Mouse (Mus musculus) neural tube, embryonic 13.5 days (tissue): ENCODE data around the gene Fibcd1. TPM values are rescaled to one million over a fixed set of nuclear protein-coding genes. Genes with fewer than 3 reads are reported as not detected.

Experiments
- ATAC-seq: fragments of 200-750 bp; cut with Nextera tagmentation; 2 replicates; pipeline ENCODE4 v1.8.0; 2017; ENCODE audit warnings: low read depth, mild to moderate bottlenecking, moderate TSS enrichment, moderate library complexity
- H3K27ac ChIP-seq: fragments of 300-500 bp; sonication (generic); replicated peaks from 2 replicates; pipeline ENCODE4 v1.5.1; 2015; ENCODE audit warnings: moderate library complexity, mild to moderate bottlenecking, inconsistent platforms
- H3K27me3 ChIP-seq: fragments of 300-500 bp; sonication (generic); 2 replicates; pipeline ENCODE4 v1.6.1; 2015; ENCODE audit warnings: mild to moderate bottlenecking, inconsistent platforms
- H3K36me3 ChIP-seq: fragments of 300-500 bp; sonication (generic); 2 replicates; pipeline ENCODE4 v1.6.1; 2015; ENCODE audit warnings: mild to moderate bottlenecking, inconsistent platforms
- H3K4me1 ChIP-seq: fragments of 300-500 bp; sonication (generic); replicated peaks from 2 replicates; pipeline ENCODE4 v1.6.1; 2015; ENCODE audit warnings: inconsistent platforms
- H3K4me2 ChIP-seq: fragments of 300-500 bp; sonication (generic); 2 replicates; pipeline ENCODE4 v1.6.1; 2015; ENCODE audit warnings: inconsistent platforms, mild to moderate bottlenecking, moderate library complexity
- H3K4me3 ChIP-seq: fragments of 300-500 bp; sonication (generic); 2 replicates; pipeline ENCODE4 v1.5.1; 2015; ENCODE audit warnings: mild to moderate bottlenecking, inconsistent platforms
- H3K9ac ChIP-seq: fragments of 300-500 bp; sonication (generic); 2 replicates; pipeline ENCODE4 v1.6.1; 2015; ENCODE audit warnings: moderate library complexity, mild to moderate bottlenecking, inconsistent platforms
- H3K9me3 ChIP-seq: fragments of 300-500 bp; sonication (generic); 2 replicates; pipeline ENCODE4 v1.6.1; 2016; ENCODE audit warnings: inconsistent platforms
- WGBS: fragments of 180-500 bp; shearing (Covaris S2); methylation state at CpG from one replicate; pipeline ENCODE4 v1.1.7; 2015; 5-methylcytosine and 5-hydroxymethylcytosine counted together
- polyA plus RNA-seq: library from polyadenylated mRNA; unstranded; fragments of >200 nt; fragmentation: Nextera tagmentation; extraction: Ambion mirVana; gene quantifications from 2 replicates; pipeline ENCODE4 v1.2.1, GENCODE M21; 2015

Gene Fibcd1
- polyA plus RNA-seq, 1 experiment from 2014 or later = 3.1 TPM

DNA sequence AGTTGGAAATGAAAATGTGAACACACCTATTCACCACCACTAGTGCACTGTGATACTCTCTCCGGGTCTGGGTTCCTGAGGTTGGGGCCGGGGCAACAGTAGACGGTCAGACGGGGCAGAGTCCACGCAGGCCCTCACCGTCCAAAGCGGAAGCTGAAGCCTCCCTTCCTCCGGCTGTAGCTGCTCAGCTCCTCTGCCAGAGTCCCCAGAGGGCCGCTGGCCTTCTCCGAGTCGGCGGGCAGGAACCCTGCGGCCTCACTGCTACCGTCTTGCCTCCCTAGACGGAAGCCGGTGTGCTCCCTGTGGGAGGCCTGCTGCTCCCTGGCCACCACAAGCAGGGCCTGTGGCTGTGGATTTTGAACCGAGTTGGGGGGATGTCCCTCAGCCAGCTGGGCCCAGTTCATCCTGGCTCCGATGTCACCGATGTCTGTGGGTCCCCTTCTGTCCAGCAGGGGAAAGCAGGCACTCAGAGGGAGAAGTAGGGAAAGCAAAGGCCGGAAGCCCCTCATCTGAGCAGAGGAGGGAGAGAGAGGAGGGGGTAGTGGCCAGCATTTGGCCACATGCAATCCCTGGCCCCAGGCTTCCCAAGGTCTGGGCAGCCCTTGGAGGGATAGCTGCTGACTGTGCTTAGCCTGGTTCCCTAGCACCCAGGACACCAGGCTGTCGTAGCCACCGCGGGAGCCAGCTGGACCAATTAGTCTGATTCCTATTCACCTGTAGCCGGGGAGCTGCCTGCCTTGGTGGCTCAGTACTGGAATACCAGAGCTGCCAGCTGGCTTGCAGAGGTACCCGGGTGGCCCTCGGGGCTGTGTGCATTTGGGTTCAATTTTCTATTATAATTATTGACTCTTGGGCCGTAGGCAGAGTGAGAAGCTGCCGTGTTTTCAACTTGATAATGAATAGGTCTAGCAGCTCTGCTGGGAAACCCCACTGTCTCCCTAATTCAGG, 37.1 kb downstream of the Fibcd1 start:
- Histone ChIP-seq H3K9ac (peak overlapping the region; percentile 22), H3K36me3 (peaks cover 9% of the 10 kb centered on the region; the same call in 1 of the 2 replicates), H3K4me1 (peaks cover 53% of the 10 kb centered on the region), H3K27ac (no peak overlapping the region), H3K4me3 (no peak overlapping the region), H3K27me3 (peaks cover 14% of the 10 kb centered on the region; the same call in 1 of the 2 replicates), H3K4me2 (no peak overlapping the region), H3K9me3 (no peaks in the 10 kb centered on the region)
- WGBS = 34% methylated on average over 28 of the region's 28 CpGs
- ATAC-seq = no peak

DNA sequence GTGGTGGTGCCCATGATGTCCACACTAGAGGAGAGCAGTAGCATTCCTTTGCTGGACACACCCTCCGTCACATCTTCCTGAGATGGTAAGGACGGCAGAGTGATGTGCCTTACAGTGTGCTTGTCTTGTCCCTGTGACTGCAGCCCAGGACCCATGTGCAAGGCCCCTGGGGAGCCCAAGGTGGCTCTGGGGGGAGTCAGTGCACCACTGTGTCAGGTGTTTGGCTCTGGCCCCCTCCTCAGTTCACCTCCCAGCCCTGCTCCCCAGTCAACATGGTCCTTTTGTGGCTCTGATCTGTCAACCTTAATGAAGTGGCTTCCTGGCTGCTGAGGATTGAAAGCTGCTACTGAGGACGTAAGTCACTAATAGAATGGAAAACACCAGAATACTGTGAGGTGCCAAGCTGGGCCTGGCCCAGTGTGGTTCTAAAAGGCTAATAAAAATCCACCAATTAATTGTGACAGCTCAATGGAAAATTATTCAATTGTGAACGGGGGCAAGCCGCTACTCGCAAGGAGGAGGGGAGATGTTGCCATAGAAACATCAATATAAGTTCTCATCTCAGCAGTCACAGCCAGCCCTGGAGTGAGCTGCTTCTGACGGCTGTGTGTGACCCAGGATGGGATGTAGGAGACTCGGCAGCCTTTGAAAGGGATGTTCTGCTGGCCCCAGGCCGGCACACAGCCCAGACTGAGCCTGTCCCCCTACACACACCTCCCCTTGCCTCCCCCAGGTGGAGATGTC, 39.0 kb downstream of the Fibcd1 start:
- H3K36me3 ChIP-seq = peaks cover 27% of the 10 kb centered on the region
- no peaks in the 10 kb centered on the region for H3K9me3 ChIP-seq
- no peak overlapping the region for H3K4me3 ChIP-seq
- peak overlapping the region; percentile 45 for H3K9ac ChIP-seq
- ATAC-seq = peak; percentile 70
- H3K4me2 ChIP-seq = no peak overlapping the region
- 20% methylated on average over 9 of the region's 9 CpGs for WGBS
- H3K27me3 ChIP-seq = peaks cover 12% of the 10 kb centered on the region; the same call in 1 of the 2 replicates
- H3K4me1 ChIP-seq = peaks cover 53% of the 10 kb centered on the region
- H3K27ac ChIP-seq = peak overlapping the region; percentile 76

DNA sequence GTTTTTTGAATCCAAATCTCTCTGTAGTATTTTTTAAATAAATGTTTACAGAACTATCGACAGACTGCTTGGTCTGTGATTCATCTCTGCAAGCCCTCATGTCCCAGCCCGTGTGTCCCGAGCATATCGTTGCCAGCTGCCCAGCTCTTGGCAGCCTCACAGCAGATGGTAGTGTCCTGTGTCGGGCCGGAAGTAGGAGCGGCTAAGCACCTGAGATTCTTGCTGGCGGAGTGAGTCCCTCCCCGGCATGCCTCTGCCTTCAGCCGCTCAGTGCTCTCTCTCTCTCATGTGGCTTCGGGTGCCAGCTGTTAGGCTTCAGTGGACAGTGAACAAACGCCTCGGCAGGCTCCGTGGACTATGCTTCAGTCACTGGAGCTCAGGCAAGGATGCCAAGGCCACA, 42.3 kb downstream of the Fibcd1 start:
- 86% methylated on average over 14 of the region's 14 CpGs for WGBS
- no peak overlapping the region for H3K9ac ChIP-seq
- peaks cover 61% of the 10 kb centered on the region for H3K36me3 ChIP-seq
- no peak overlapping the region for H3K4me2 ChIP-seq
- H3K4me1 ChIP-seq = peaks cover 30% of the 10 kb centered on the region
- no peaks in the 10 kb centered on the region for H3K9me3 ChIP-seq
- ATAC-seq = no peak
- H3K4me3 ChIP-seq = no peak overlapping the region
- H3K27me3 ChIP-seq = no peaks in the 10 kb centered on the region
- no peak overlapping the region for H3K27ac ChIP-seq

DNA sequence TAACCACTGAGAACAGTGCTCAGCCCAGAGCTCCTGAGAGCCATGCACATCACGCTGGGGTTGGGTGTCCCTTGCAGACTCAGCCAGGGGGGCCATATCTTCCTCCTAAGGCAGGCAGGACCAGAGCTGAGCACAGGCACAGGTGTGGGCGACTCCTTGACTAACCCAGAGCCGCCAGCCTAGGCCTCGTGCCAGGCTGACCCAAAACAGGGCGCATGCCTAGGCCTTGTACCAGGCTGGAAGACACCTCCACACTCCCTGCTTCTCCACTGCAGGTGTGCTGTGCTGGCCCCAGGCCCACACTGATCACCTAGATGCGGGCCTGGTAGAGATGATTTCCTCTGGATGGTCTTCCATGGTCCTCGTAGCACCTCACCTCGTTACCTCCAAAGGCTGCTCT, 43.0 kb downstream of the Fibcd1 start:
- no peak overlapping the region for H3K27ac ChIP-seq
- H3K4me1 ChIP-seq = peaks cover 23% of the 10 kb centered on the region
- H3K9ac ChIP-seq = no peak overlapping the region
- no peak for ATAC-seq
- 92% methylated on average over 8 of the region's 8 CpGs for WGBS
- no peak overlapping the region for H3K4me3 ChIP-seq
- no peaks in the 10 kb centered on the region for H3K9me3 ChIP-seq
- peaks cover 67% of the 10 kb centered on the region for H3K36me3 ChIP-seq
- H3K27me3 ChIP-seq = no peaks in the 10 kb centered on the region
- no peak overlapping the region for H3K4me2 ChIP-seq

DNA sequence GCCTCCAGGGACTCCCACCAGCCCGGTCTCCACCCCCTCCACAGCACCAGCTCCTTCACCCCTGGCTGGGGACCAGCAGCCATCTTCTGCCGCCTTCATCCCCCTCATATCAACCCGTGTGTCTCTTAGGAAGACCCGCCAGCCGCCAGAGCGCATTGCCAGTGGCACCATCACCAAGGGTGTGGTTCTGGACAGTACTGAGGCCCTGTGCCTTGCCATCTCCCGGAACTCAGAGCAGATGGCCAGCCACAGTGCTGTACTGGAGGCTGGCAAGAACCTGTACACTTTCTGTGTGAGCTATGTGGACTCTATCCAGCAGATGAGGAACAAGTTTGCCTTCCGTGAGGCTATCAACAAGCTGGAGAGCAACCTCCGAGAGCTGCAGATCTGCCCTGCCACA, 44.4 kb downstream of the Fibcd1 start:
- H3K9ac ChIP-seq = no peak overlapping the region
- H3K4me3 ChIP-seq = no peak overlapping the region
- WGBS = 86% methylated on average over 9 of the region's 9 CpGs
- H3K36me3 ChIP-seq = peaks cover 81% of the 10 kb centered on the region
- peaks cover 9% of the 10 kb centered on the region for H3K4me1 ChIP-seq
- H3K4me2 ChIP-seq = no peak overlapping the region
- ATAC-seq = no peak
- H3K27me3 ChIP-seq = no peaks in the 10 kb centered on the region
- H3K9me3 ChIP-seq = no peaks in the 10 kb centered on the region
- no peak overlapping the region for H3K27ac ChIP-seq

DNA sequence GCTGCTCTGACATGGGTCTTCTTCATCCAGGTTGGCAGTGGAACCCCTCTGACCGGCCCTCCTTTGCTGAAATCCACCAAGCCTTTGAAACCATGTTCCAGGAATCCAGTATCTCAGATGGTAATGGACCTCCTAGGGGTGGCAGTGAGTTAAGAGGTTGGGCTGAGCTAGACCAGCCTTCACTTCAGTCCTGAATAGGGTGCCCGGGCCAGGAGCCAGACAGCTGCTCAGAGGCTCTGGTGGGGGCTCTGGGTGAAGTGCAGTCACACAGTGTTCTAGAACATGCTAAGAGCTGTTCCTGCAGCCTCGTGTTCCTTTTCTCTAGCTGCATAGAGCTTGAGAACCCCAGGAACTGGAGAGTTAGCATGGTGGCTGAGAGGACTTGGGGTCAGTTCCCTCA, 48.9 kb downstream of the Fibcd1 start:
- WGBS = 95% methylated on average over 3 of the region's 3 CpGs
- no peak overlapping the region for H3K4me3 ChIP-seq
- H3K4me2 ChIP-seq = no peak overlapping the region
- no peak for ATAC-seq
- peaks cover 90% of the 10 kb centered on the region for H3K36me3 ChIP-seq
- no peaks in the 10 kb centered on the region for H3K27me3 ChIP-seq
- H3K9me3 ChIP-seq = no peaks in the 10 kb centered on the region
- H3K4me1 ChIP-seq = no peaks in the 10 kb centered on the region
- H3K9ac ChIP-seq = no peak overlapping the region
- H3K27ac ChIP-seq = no peak overlapping the region

DNA sequence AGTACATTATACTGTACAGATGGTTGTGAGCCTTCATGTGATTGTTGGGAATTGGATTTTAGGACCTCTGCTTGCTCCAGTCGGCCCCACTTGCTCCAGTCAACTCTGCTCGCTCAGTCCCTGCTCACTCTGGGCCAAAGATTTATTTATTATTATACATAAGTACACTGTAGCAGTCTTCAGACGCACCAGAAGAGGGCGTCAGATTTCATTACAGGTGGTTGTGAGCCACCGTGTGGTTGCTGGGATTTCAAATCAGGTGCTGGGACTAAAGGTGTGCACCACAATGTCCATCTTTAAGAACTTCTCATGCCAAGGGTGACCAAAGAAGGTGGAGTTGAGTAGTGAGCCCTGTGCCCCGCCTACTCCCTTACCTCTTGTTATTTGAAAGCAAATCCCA, 53.2 kb downstream of the Fibcd1 start:
- Histone ChIP-seq H3K4me3 (no peak overlapping the region), H3K27ac (no peak overlapping the region), H3K36me3 (peaks cover 81% of the 10 kb centered on the region), H3K4me1 (no peaks in the 10 kb centered on the region), H3K9ac (no peak overlapping the region), H3K27me3 (no peaks in the 10 kb centered on the region), H3K9me3 (no peaks in the 10 kb centered on the region), H3K4me2 (no peak overlapping the region)
- WGBS = 84% methylated on average over 6 of the region's 6 CpGs
- no peak for ATAC-seq

DNA sequence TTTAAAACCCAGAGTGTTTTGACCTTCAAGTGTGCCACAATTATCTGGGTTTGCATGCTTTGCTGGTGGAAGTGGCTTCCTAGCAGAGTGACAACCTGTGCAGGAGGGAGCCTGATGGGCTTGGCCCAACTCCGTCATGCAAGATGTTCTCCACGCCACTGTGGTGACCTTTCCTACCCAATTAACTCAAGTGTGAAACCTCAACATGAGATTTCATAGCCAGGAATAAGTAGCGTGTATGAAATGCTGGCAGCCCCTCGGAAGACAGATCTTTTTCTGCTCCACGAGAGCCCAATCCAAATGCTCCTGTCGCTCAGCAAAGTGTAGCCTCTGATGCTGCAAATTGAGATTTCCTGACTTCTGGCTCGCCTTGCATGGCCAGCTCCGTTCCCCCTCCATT, 54.5 kb downstream of the Fibcd1 start:
- peaks cover 79% of the 10 kb centered on the region for H3K36me3 ChIP-seq
- no peak overlapping the region for H3K27ac ChIP-seq
- H3K4me2 ChIP-seq = no peak overlapping the region
- no peak overlapping the region for H3K4me3 ChIP-seq
- 91% methylated on average over 8 of the region's 8 CpGs for WGBS
- H3K9me3 ChIP-seq = no peaks in the 10 kb centered on the region
- no peaks in the 10 kb centered on the region for H3K27me3 ChIP-seq
- H3K4me1 ChIP-seq = no peaks in the 10 kb centered on the region
- no peak overlapping the region for H3K9ac ChIP-seq
- ATAC-seq = no peak

DNA sequence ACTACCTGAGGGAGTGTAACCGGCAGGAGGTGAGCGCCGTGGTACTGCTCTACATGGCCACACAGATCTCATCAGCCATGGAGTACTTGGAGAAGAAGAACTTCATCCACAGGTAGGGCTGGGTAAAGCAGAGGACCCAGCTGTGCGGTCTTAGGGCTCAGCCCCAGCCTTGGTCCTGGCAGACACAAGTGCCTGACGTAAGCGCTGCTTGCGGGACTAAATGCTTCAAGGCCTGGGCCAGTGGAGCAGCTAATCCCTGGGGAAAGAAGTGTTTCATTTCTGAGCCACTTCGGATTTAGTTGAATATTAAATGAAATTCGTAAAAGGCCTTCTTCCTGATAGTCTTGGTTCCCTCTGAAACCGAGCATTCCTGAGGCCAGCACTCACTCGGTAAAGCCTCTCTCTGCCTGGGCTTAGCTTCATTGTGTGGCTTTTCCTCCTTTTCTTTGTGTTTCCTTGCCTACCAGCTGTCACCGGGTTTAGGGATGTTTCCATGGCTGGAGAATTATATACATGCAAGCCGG, 55.0 kb downstream of the Fibcd1 start:
- no peaks in the 10 kb centered on the region for H3K9me3 ChIP-seq
- peaks cover 79% of the 10 kb centered on the region for H3K36me3 ChIP-seq
- ATAC-seq = no peak
- H3K4me3 ChIP-seq = no peak overlapping the region
- H3K27me3 ChIP-seq = no peaks in the 10 kb centered on the region
- H3K4me2 ChIP-seq = no peak overlapping the region
- no peak overlapping the region for H3K9ac ChIP-seq
- 86% methylated on average over 13 of the region's 13 CpGs for WGBS
- no peaks in the 10 kb centered on the region for H3K4me1 ChIP-seq
- H3K27ac ChIP-seq = no peak overlapping the region

DNA sequence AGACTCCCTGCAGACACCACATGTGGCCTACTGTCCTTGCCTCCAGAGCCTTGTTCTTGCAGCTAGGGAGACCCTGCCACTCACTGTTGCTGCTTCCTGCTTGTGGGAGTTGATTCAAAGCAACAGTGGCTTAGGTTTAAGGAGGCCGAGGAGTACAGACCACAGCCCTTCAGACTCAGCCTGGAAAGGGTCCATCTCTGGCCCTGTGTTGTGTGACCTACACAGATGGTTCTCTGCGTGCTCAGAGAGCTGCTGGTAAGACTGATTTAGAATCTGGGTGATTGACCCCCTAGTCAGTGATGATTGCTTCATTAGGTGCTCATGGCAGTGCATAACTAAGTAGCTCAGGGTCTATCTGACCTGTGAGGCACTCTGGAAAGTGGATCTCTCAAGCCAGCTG, 56.6 kb downstream of the Fibcd1 start:
- Histone ChIP-seq H3K9ac (no peak overlapping the region), H3K9me3 (no peaks in the 10 kb centered on the region), H3K4me1 (no peaks in the 10 kb centered on the region), H3K4me2 (no peak overlapping the region), H3K4me3 (no peak overlapping the region), H3K27me3 (no peaks in the 10 kb centered on the region), H3K36me3 (peaks cover 78% of the 10 kb centered on the region), H3K27ac (no peak overlapping the region)
- WGBS = 89% methylated on average over 2 of the region's 2 CpGs
- ATAC-seq = no peak

DNA sequence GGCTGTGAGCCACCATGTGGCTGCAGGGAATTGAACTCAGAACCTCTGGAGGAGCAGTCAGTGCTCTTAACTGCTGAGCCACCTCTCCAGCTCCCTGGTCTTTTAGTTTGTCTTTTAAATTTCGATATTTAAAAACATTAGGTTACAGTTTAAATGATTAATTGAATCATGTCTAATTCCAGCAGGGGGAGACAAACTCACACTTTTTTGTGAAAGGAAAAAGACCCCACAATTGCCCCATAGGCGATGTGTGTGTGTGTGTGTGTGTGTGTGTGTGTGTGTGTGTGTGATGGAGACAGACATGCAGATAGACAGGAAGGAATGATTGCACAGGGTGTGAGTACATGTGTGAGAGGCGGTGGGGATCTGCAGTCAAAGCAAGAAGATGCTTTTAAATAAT, 57.6 kb downstream of the Fibcd1 start:
- no peak for ATAC-seq
- H3K4me2 ChIP-seq = no peak overlapping the region
- 77% methylated on average over 3 of the region's 3 CpGs for WGBS
- H3K4me1 ChIP-seq = peaks cover 8% of the 10 kb centered on the region; the same call in 1 of the 2 replicates
- no peaks in the 10 kb centered on the region for H3K9me3 ChIP-seq
- H3K27me3 ChIP-seq = no peaks in the 10 kb centered on the region
- H3K9ac ChIP-seq = no peak overlapping the region
- peaks cover 85% of the 10 kb centered on the region for H3K36me3 ChIP-seq
- no peak overlapping the region for H3K4me3 ChIP-seq
- no peak overlapping the region for H3K27ac ChIP-seq

DNA sequence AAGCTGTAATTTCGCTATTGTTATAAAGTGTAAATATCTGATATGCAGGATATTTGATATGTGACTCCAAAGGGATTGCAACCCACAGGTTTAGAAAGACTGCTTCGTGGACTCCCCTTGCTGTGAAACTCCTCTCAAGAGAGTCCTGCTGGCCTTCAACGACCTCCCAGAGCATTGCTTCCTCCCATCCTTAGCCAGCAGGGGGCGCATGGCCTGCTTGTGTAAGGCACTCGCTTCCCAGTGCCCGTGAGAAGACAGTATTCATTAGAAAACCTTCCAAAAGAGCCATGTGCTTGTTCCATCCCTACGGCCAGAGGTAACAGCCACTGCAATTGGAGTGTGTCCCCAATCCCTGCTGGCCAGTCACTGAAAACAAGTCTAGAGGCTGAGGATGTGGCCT, 58.8 kb downstream of the Fibcd1 start:
- peaks cover 14% of the 10 kb centered on the region; the same call in 1 of the 2 replicates for H3K4me1 ChIP-seq
- peaks cover 79% of the 10 kb centered on the region for H3K36me3 ChIP-seq
- no peak for ATAC-seq
- no peaks in the 10 kb centered on the region for H3K9me3 ChIP-seq
- H3K27ac ChIP-seq = no peak overlapping the region
- no peak overlapping the region for H3K9ac ChIP-seq
- H3K27me3 ChIP-seq = no peaks in the 10 kb centered on the region
- H3K4me2 ChIP-seq = no peak overlapping the region
- 16% methylated on average over 7 of the region's 7 CpGs for WGBS
- H3K4me3 ChIP-seq = no peak overlapping the region
